Mouse (Mus musculus): ENCODE results near the gene Sord. TPM values are rescaled to one million over a fixed set of nuclear protein-coding genes. Genes with fewer than 3 reads are reported as not detected.

The Sord gene
- polyA plus RNA-seq, 1 experiment = 23.0 TPM

Other genes with a start within 250 kb of the Sord start
- gene Eif3j1, start 206.2 kb upstream of the Sord start, polyA plus RNA-seq (2012; fragmentation: generic; extraction: Trizol) = 5.6 TPM
- 4.2 TPM for gene Spg11, start 116.4 kb upstream of the Sord start, polyA plus RNA-seq (2012; fragmentation: generic; extraction: Trizol)
- gene B2m, start 87.1 kb upstream of the Sord start, polyA plus RNA-seq (2012; fragmentation: generic; extraction: Trizol) = 215 TPM
- 0.06 TPM for gene Trim69, start 74.0 kb upstream of the Sord start, polyA plus RNA-seq (2012; fragmentation: generic; extraction: Trizol)
- not detected for gene Patl2, start 48.6 kb upstream of the Sord start, polyA plus RNA-seq (2012; fragmentation: generic; extraction: Trizol)
- gene Terb2, start 48.5 kb upstream of the Sord start, polyA plus RNA-seq (2012; fragmentation: generic; extraction: Trizol) = not detected
- gene Duox2, start 63.7 kb downstream of the Sord start, polyA plus RNA-seq (2012; fragmentation: generic; extraction: Trizol) = 0.20 TPM
- gene Duoxa2, start 64.2 kb downstream of the Sord start, polyA plus RNA-seq (2012; fragmentation: generic; extraction: Trizol) = not detected
- 7.9 TPM for gene Duoxa1, start 79.0 kb downstream of the Sord start, polyA plus RNA-seq (2012; fragmentation: generic; extraction: Trizol)
- gene Duox1, start 80.9 kb downstream of the Sord start, polyA plus RNA-seq (2012; fragmentation: generic; extraction: Trizol) = 0.14 TPM
- gene Shf, start 134.4 kb downstream of the Sord start, polyA plus RNA-seq (2012; fragmentation: generic; extraction: Trizol) = 38.7 TPM
- gene Slc28a2, start 191.7 kb downstream of the Sord start, polyA plus RNA-seq (2012; fragmentation: generic; extraction: Trizol) = 0.01 TPM